Mouse (Mus musculus): ENCODE results near the gene Calhm2.

Gene Calhm2

GRCm38 (mm10) chr19:47067924-47068611, 70.0 kb downstream of the Calhm2 start:
- in situ Hi-C loops (cut with MboI): no loop called here

GRCm38 (mm10) chr19:47067096-47067882, 70.8 kb downstream of the Calhm2 start, which contains the start of gene Taf5:
Gene Taf5 (plus strand): TSS chr19:47067746.
- in situ Hi-C loops (cut with MboI): no loop called here

- in situ Hi-C loops (cut with MboI): no loop called here
These were observed 72.2 kb downstream of the Calhm2 start for GRCm38 (mm10) chr19:47065860-47066259.

- in situ Hi-C loops (cut with MboI): no loop called here
These were observed 80.4 kb downstream of the Calhm2 start for GRCm38 (mm10) chr19:47057684-47058083.

Measured in mature B cell (primary cell).